Mouse (Mus musculus): ENCODE measurements around the gene Baz1a.

DNA sequence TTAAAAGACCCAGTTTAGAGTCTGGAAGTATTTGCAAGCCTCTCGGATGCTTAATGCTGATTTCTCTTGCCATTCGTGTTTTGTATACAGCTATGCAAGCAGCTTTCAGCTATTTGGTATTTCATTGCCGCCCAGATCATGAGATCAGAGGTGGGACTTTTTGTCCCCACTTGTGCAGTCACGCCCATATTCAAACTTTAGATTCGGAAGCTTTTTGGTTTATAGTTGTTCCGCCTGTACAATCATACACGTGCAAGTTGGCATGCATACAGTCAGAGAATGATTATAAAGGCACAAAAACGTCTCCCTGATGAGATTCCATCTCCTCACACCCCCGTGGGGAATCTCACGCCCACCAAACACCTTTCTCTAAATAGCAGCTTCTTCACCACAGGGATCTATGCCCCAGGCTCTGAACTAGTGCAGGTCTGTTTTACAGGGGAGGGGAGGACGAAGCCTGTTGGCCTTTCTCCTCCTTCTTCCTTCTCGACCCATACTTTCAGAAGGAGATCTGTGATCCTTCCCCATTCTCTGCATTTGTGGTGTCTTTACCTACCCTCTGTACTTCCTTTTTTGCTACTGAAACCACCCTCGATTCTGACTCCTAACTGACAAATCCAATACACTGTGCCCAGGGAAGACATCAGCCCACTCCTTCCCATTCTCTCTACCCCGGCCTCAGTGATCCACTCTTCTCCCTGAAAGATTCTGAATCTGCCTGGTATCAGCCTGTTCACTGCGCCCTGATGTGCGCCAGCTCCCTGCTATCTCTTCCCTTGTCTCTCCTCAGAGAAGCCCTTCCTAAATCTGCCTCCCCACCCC, 20.7 kb downstream of the Baz1a start:
- TF ChIP-seq CTCF (conservative IDR thresholded peaks at IDR 0.05 in 1 of 2, IDR thresholded peaks at IDR 0.05 in 1 of 2; ENCODE audit: low read depth in 2 of 2, low read length in 2 of 2) (no peak), POLR2A (IDR thresholded peaks at IDR 0.05; ENCODE audit: low read depth, low read length) (no peak), ZC3H11A (IDR thresholded peaks at IDR 0.05; ENCODE audit: low read depth, low read length) (no peak)
